In genomic region chr2:25224766-25225752, GRCm38 (mm10) we compare ENCODE assay signal across 8 mouse cellular contexts. TPM values are rescaled to one million over a fixed set of nuclear protein-coding genes. Genes with fewer than 3 reads are reported as not detected.
A peak's percentile ranks its signal among the peaks of the same experiment; 100 is the strongest.
DNase-seq lines count a peak whose midpoint lies in the region; ATAC-seq and TF ChIP-seq lines count a peak whose summit lies in the region.

No protein-coding gene starts in this region.

- H3K4me2 ChIP-seq in hindbrain, embryonic 12.5 days (replicated peaks): peak overlapping the region; percentile 59
- H3K4me2 ChIP-seq in lung, postnatal 0 days (replicated peaks; ENCODE audit: low read depth, low read length): peak overlapping the region; percentile 55

- no peaks in the 10 kb centered on the region for H3K9me3 ChIP-seq in hindbrain, embryonic 12.5 days (replicated peaks)
- H3K9me3 ChIP-seq in lung, postnatal 0 days (ENCODE audit: low read length): no peaks in the 10 kb centered on the region

- H3K4me3 ChIP-seq in hindbrain, embryonic 12.5 days: peak overlapping the region; percentile 72
- H3K4me3 ChIP-seq in lung, postnatal 0 days (ENCODE audit: low read depth, low read length): peak overlapping the region; percentile 90

- H3K9ac ChIP-seq in hindbrain, embryonic 12.5 days: peak overlapping the region; percentile 69
- H3K9ac ChIP-seq in lung, postnatal 0 days (replicated peaks; ENCODE audit: low read depth): peak overlapping the region; percentile 52

- WGBS in hindbrain, embryonic 12.5 days: 2% methylated on average over 39 of the region's 41 CpGs
- WGBS in lung, postnatal 0 days: 2% methylated on average over 40 of the region's 41 CpGs

- peak; percentile 98 for ATAC-seq in hindbrain, embryonic 12.5 days (ENCODE audit: low FRiP score)
- peak; percentile 91 for ATAC-seq in lung, postnatal 0 days

- DNase-seq in R1 (ENCODE audit: low read depth, low spot score): peak; percentile 100
- peak; percentile 96 to 97 for DNase-seq in cerebellum, postnatal 25 days
- peak; percentile 99 to 100 for DNase-seq in frontal cortex, postnatal 14 days (ENCODE audit: low spot score in 2 of 2)
- DNase-seq in layer of hippocampus, postnatal 10 days (ENCODE audit: low spot score in 2 of 2): peak; percentile 97
- DNase-seq in lung, postnatal 0 days (ENCODE audit: low spot score): peak; percentile 100
- DNase-seq in ovary, postnatal 10 days (ENCODE audit: low spot score): peak; percentile 87
- DNase-seq in thymus, postnatal 10 days (ENCODE audit: low spot score in 2 of 2): peak; percentile 95 to 99

- peak; percentile 45; the same call in 1 of the 2 replicates for TF ChIP-seq EP300 in lung, postnatal 0 days (IDR thresholded peaks at IDR 0.05)

- peaks cover 5% of the 10 kb centered on the region for H3K36me3 ChIP-seq in hindbrain, embryonic 12.5 days
- peaks cover 9% of the 10 kb centered on the region for H3K36me3 ChIP-seq in lung, postnatal 0 days (ENCODE audit: insufficient read depth, low read length)

- peaks cover 23% of the 10 kb centered on the region for H3K4me1 ChIP-seq in hindbrain, embryonic 12.5 days
- H3K4me1 ChIP-seq in lung, postnatal 0 days (ENCODE audit: insufficient read depth, low read depth, low read length): peaks cover 6% of the 10 kb centered on the region; the same call in 1 of the 2 replicates

- H3K27ac ChIP-seq in hindbrain, embryonic 12.5 days: peak overlapping the region; percentile 97
- peak overlapping the region; percentile 93 for H3K27ac ChIP-seq in lung, postnatal 0 days (ENCODE audit: low read length)

- H3K27me3 ChIP-seq in hindbrain, embryonic 12.5 days: 0 out of 2 replicates have a peak, but pooled peaks cover 2% of the 10 kb centered on the region
- H3K27me3 ChIP-seq in lung, postnatal 0 days (replicated peaks; ENCODE audit: insufficient read depth, low read length): no peaks in the 10 kb centered on the region

- TF ChIP-seq CTCF in lung, postnatal 0 days (IDR thresholded peaks at IDR 0.05): no peak

RNA-seq across cellular contexts. Expression of gene Tubb4b, which starts 0.6 kb away (rescaled TPM):
- polyA plus RNA-seq in hindbrain, embryonic 12.5 days (2016; fragmentation: Nextera tagmentation; extraction: Ambion mirVana): 391 and 416 TPM in 2 replicates
- 100 to 1,000 TPM; 394 to 449 TPM for total RNA-seq in layer of hippocampus, postnatal 10 days (2021)
- 344 and 386 TPM in 2 replicates for polyA plus RNA-seq in lung, postnatal 0 days (2015; fragmentation: Nextera tagmentation; extraction: Ambion mirVana)

RNA-seq across cellular contexts. Expression of gene Fam166a, which starts 6.5 kb away (rescaled TPM):
- polyA plus RNA-seq in hindbrain, embryonic 12.5 days (2016; fragmentation: Nextera tagmentation; extraction: Ambion mirVana): 0.19 TPM in 1 of 2 replicates, not detected in the other
- total RNA-seq in layer of hippocampus, postnatal 10 days (2021): not detected
- 0.32 and 0.98 TPM in 2 replicates for polyA plus RNA-seq in lung, postnatal 0 days (2015; fragmentation: Nextera tagmentation; extraction: Ambion mirVana)

RNA-seq across cellular contexts. Expression of gene Slc34a3, which starts 9.1 kb away (rescaled TPM):
- not detected in 2 replicates for polyA plus RNA-seq in hindbrain, embryonic 12.5 days (2016; fragmentation: Nextera tagmentation; extraction: Ambion mirVana)
- total RNA-seq in layer of hippocampus, postnatal 10 days (2021): not detected
- polyA plus RNA-seq in lung, postnatal 0 days (2015; fragmentation: Nextera tagmentation; extraction: Ambion mirVana): not detected in 2 replicates

RNA-seq across cellular contexts. Expression of gene Stpg3, which starts 10.6 kb away (rescaled TPM):
- polyA plus RNA-seq in hindbrain, embryonic 12.5 days (2016; fragmentation: Nextera tagmentation; extraction: Ambion mirVana): not detected in 2 replicates
- not detected for total RNA-seq in layer of hippocampus, postnatal 10 days (2021)
- polyA plus RNA-seq in lung, postnatal 0 days (2015; fragmentation: Nextera tagmentation; extraction: Ambion mirVana): 0.12 TPM in 1 of 2 replicates, not detected in the other

RNA-seq across cellular contexts. Expression of gene Rnf224, which starts 11.5 kb away (rescaled TPM):
- not detected in 2 replicates for polyA plus RNA-seq in hindbrain, embryonic 12.5 days (2016; fragmentation: Nextera tagmentation; extraction: Ambion mirVana)
- total RNA-seq in layer of hippocampus, postnatal 10 days (2021): not detected
- 0.10 TPM in 1 of 2 replicates, not detected in the other for polyA plus RNA-seq in lung, postnatal 0 days (2015; fragmentation: Nextera tagmentation; extraction: Ambion mirVana)

Comparison
In these comparisons a context has a peak if more than half of its experiments do, and no peak if none do; other contexts are left out.
1. Peak in every context shown above with its lines: DNase-seq, ATAC-seq, H3K4me3 ChIP-seq and H3K27ac ChIP-seq.